Mouse (Mus musculus) embryo, embryonic 10.5 days (tissue): ENCODE data around the gene Gtf2f1.
A peak's percentile ranks its signal among the peaks of the same experiment; 100 is the strongest.

Experiments used
- DNase-seq: peaks from one replicate; pipeline ENCODE4 v3.0.0-alpha.2; 2015; ENCODE audit warnings: low spot score

Gene Gtf2f1

DNA sequence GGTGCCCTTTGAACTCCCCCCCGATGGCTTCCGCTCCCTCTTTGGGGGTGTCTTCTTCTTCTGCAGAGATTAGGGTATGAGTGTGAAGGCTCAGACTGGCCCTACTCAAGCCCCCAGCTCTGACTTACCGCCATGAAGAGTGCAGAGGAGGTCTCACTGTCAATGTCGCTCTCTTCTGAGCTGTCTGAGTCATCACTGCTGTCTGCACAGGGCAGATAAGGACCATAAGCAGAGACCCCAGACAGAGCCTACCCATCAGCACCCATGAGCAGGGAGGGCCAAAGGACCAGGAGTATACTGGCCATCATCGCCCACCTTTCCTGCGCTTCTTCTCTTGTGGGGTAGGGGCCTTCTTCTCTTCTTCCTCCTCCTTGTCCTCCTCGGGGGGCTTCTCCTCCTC is 7.1 kb downstream of the Gtf2f1 start:
- no peak for DNase-seq

DNA sequence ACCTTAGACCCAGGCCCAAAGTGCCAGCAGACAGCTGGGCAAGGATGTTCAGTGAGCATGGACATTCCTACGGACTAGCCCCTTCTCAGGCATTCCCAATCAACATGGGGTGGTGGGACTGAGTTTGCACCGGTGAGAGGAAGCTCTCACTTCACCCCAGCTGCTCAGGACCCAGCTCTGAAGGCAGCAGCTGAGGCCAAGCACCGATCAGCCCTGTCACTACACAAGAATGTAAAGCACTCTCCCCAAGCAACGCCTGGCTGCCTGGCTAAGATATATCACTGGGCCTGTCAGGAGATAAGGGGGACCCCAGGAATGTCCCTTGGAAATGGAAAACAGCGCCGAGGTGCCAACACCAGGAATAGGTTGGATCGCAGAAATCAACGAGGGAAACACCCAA is 9.9 kb downstream of the Gtf2f1 start:
- no peak for DNase-seq

DNA sequence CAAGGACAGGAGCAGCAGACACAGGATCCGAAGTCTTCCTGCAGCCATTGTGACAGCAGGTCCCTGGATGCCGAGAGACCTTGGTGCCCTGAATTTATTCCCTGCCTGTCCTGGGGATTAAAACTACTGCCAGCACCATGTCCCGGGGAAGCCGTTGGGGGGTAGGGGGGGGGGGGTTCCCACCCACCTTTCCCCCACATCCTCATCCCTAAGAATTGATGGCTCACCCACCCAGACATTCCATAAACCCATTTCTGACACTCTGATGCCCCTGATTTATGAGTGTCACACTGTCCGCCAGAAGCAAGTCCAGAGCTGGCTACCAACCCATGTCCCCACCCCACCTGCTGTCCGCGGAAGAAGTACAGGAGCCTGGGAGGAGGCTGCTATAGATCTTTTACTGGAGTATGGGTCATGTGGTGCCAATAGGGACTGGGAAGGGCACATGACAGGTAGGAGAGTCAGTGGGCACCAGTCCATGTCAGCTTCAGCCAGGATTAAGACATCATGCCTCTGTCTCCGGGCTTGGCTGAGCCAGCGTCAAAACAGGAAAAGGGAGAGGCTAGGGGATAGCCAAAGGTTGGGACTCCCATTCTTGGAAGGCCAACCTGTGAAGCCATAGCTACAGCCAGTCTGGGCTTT is 11.0 kb downstream of the Gtf2f1 start, which contains the start of gene Pspn:
Pspn (minus strand) TSS at position 51 of the 642 bp plus-strand sequence.
- no peak for DNase-seq

DNA sequence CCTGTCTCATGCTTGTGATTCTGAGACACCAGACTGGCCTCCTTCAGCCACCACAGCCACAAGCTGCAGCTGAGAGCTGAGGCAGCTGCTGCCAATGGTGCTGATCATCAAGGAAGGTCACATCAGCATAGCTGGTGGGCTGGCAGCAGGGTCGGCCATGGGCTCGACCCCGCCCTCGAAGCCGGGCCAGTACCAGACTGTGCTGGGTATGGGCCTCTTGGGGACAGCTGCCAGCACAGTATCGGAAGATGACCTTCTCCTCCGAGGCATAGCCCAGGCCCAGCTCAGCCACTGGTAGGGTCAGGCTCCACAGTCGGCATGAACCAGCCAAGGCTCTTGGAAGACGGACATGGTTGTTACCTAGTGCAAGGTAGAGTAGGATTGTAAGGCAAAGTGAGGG is 11.7 kb downstream of the Gtf2f1 start:
- no peak for DNase-seq

DNA sequence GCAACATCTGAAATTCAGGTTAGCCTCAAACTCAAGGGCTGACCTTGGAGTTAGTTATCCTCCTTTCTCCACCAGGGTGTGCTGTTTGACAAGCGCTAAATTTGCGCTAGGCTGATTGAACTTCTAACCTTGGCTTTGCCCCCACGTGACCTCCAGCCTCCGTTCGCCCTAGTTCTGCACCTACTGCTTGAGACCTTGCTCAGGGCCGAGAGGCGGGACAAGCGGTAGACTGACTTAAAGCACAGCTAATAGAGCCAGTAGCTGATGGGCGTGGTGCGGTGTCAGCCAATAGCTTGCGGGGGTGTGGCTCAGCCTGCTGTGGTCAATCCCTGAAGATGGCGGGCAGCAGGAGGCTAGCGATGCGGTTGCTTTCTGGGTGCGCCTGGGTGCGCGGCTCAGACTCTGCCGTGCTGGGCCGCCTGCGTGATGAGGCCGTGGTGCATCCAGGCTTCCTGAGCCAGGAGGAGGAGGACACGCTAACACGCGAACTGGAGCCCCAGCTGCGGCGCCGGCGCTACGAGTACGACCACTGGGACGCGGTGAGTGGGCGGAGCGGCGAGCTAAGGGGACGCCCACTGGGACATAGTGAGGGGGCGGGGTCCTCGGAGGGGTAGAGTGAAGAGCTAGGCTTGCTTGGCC is 13.9 kb downstream of the Gtf2f1 start, which contains the start of gene Alkbh7:
Alkbh7 (plus strand) TSS at position 311 of the 639 bp plus-strand sequence.
- DNase-seq: peak; percentile 99

DNA sequence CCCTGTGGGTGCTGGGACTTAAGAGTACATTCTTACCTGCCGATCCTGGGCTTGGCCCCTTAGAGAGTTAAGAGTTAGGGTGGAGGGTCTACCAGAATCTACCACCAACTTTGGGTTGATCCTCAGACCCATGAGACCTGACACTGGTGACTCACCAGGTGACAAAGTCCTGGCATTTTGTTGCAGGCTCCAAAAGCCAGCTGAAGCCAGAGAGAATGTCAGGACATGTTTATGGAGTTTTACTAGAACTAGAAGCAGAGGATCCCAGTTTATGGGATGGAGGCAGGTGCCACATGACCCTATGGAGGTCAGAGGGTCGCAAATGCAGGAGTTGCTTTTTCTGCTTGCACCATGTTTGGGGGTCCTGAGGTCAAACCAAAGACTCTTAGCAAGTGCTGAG is 14.6 kb downstream of the Gtf2f1 start:
- DNase-seq: no peak

DNA sequence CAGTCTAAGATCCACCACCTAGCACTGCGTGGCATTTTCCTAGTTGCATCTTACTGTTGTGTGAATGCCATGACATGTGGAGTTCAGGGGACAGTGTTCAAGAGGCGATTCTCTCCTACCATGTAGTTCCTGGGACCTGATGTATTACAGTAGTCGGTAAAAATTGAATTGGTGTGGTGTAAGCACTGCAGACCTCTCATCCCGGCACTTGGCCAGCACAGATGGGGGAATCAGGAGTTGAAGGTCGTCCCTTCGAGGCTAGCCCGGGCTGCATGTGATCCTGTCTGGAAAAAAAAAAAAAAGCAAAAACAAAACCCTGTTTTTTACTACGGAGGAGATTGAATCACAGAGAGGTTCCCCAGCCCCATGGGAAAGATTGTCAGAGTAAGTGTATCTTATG is 16.0 kb downstream of the Gtf2f1 start:
- no peak for DNase-seq

DNA sequence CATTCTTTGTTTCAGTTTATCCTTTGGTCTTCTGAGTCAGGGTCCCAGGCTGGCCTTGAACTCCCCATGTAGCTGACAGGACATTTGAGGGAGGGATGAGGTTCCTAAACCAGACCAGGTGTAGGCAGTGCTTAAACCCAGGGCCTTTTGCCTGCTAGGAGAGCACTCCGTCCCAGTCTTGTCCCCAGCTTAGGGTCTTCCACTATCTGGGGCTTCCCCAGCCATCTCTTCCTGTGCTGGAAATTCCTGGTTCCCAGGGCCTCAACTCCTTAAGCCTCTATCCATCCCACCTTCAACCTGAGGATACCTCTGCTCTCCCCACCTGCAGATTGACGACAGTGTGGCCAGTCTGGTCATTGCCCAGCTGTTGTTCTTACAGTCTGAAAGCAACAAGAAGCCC is 20.1 kb downstream of the Gtf2f1 start:
- no peak for DNase-seq

DNA sequence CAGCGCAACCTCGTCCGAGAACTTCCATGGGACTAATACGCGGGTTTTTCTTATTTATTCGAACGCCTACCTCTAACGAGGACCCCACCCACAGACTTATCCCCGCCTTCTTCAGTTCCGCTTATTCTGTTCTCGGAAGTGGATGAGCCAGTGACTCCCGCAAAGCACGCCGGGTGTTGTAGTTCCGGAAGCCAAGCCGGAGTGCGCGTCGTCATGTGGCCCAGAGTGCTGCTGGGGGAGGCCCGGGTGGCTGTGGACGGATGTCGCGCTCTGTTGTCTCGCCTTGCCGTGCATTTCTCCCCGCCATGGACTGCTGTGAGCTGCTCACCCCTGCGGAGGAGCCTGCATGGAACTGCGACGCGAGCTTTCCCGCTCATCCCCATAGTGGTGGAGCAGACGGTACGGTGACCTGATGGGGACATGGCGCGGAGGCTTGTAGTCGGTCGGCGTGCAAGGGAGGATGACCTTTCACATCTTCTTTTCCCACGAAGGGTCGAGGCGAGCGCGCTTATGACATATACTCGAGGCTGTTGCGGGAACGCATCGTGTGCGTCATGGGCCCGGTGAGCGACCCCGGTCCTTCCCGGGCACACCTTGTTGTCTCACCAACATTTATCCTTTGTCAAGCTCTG is 20.9 kb downstream of the Gtf2f1 start, which contains the start of gene Clpp:
Clpp (plus strand) TSS at position 191 of the 632 bp plus-strand sequence.
- peak; percentile 97 for DNase-seq

DNA sequence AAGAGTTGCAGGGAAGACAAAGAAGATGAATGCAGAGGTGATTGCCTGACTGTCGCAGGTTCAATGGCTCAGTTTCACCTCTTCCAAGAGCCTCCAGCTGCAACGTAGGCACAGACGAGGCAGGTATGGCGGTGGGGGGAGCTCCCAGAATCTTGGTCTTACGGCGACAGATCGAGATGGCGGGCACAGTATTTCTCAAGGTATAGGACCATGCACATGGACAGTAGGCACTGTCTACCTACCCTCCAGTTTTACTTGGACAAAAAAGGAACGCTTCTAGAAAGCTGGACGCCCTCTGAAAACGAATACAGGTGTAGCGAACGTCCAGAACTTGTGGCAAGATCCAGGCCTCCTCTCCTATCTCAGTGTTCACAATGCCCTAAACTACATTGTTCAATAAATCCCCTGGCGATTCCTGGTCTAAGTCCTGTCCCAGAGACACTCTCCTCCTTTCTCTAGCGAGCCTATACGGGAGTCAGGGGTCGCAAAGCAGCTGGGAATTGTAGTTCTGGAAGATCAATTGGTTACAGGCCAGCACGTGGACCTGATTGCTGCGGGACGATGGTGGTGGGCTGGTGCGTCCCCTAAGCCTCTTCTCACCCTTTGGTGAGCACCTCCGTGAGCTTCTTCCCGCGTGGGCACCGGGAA is 21.5 kb downstream of the Gtf2f1 start:
- DNase-seq: peak; percentile 94

DNA sequence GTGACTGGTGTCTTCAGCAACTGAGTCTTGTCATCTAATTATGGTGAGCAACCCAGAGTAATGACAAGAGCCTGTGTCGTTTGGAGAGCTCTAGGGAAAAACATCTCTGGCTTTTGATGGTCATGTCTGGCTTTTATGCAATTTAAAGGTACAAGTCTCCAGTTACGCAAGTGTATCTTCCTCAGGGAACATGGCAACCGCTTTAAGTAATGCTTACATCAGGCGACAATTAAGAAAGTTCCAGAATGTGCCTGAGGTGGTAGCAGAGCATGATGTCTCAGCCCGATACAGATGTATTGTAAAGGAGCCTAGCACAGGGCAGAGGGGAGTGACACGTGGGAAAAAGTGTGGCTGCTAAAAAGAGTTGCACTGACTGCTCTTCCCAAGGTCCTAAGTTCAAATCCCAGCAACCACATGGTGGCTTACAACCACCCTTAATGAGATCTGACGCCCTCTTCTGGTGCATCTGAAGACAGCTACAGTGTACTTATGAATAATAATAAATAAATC is 22.1 kb downstream of the Gtf2f1 start:
- no peak for DNase-seq

DNA sequence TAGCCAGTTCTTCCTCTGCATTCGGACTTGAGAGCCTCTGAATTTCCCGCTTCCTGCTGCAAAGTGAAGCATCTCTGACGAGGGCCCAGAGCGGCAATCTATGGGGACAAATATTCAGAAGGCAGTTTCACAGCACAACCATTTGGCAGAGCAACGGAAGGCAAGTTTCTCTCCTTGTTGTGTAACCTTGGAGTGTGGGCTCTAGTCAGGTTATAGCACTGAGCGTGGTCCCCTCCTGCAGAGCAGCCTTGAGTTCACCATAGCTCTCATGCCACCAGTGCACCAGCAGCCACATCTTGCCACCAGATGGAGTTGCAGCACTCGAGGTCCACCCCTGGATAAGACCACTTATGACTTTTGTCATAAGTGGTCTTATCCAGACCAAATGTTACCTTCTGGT is 22.6 kb downstream of the Gtf2f1 start:
- DNase-seq: no peak

DNA sequence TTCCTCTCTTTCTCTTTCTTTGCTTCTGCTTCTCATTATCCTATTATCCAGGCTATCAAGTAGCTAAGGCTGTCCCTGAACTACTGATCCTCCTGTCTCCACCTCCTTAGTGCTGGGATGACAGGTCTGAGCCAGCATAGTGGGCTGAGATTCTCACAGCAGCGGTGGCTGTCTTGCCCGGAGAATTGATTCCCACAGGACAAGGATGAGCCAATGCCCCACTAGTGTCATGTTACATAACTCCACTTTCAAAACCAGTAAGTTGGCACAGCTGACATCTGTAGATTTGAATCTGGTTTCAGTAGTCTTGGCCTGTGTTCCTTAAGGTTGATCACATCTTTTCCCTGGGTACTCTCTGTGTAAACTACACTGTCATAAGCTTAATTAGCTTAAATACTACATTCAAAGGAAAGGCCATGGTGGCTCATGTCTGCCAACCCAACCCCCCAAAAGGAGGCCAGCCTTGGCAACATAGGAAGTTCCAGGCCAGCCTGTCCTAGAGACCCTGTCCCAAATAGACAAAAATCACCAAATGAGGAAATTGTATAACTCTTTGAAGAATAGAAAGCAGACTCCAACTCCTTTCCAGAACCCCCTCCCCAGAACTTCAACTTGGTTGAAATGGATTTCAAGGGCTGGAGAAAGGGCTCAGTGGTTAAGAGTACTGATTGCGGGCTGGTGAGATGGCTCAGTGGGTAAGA is 24.8 kb downstream of the Gtf2f1 start:
- DNase-seq: no peak

DNA sequence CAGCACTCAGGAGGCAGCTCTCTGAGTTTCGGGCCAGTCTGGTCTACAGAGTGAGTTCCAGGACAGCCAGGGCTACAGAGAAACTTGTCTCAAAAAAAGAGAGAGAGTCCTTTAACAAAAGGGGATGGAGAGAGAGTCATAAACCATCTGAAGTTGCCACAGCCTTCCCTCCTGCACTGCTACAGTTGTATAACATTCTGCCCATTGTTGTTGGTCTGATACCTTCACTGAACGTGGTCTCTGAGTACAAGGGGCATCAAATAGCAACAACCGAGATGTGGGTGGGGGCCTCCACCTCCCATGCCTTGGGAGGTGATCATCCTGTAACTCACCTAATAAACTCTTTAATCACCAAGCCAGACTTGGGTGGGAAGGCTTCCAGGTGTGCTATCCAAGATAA is 25.4 kb downstream of the Gtf2f1 start:
- no peak for DNase-seq

DNA sequence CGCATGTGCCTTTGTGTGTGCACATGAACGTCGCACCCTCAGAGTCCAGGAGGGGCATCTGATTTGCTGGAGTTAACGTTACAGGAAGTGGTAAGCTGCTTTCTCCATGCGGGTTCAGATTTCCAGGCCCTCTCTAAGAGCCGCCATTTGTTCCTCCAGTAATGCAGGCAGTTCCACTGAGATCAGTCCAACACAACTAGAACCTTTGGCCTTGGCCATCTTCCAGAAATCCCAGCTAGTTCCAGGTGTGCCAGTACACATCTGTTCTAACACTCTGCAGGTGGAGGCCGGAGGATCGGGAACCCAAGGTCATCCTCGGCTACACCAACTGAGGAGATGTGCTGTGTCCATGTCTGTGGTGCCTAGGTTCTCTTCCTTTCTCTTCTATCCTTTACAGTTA is 26.2 kb downstream of the Gtf2f1 start:
- no peak for DNase-seq

DNA sequence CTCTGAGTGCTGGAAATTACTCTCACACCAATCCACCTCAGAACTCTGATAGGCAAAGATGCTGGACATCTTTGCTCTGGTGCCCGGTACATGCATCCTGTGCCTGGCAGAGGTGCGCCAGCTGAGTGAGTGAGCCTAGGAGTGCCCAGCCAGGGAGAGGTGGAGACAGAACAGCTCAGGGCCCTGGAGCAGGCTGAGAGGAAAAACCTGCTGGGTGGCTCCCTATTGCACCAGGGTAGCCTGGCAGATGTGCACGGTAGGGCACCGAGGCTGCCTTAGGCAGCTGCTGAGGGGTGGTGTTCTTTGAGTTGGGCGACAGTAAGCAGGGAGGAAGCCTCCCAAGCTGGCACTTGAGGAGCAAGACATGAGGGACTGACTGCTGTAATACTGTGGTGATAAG is 29.1 kb downstream of the Gtf2f1 start, which contains the start of gene Acer1:
Acer1 (minus strand) TSS at position 114 of the 400 bp plus-strand sequence.
- DNase-seq: no peak

DNA sequence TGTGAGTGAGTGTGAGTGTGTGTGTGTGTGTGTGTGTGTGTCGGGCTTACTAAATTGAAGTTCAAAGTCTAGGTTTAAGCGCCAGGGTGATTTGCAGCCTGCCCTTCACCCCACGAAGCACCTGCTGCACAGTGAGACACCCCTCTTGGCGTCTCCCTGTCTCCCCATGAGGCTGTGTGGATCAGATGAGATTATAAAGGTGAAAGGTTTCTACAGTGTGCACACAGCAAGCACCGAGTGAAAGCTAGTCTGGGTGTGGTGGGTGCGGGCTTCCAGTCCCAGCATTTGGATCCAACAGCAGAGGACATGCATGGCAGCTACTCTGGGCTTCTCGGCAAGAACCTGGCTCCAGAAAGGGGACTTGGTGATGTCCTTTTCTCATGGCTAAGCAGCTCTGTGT is 30.0 kb downstream of the Gtf2f1 start:
- no peak for DNase-seq

DNA sequence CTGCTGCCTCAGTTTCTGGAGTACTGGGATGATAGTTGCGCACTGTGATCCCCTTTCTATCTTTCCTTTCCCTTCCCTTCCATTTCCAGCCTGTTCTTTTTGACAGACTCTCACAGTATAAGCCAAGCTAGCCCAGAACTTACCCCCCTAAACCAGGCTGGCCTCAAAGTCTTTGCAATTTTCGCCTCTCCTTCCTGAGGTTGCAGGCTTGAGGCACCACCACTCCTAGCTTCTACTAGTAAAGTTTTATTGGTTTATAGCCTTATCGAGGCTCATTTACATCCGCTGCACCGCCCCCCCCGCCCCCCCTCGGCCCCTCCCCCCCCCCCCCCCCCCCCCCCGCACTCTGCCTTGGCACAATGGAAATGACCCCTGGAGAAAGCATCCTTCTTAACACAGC is 31.6 kb downstream of the Gtf2f1 start:
- no peak for DNase-seq

DNA sequence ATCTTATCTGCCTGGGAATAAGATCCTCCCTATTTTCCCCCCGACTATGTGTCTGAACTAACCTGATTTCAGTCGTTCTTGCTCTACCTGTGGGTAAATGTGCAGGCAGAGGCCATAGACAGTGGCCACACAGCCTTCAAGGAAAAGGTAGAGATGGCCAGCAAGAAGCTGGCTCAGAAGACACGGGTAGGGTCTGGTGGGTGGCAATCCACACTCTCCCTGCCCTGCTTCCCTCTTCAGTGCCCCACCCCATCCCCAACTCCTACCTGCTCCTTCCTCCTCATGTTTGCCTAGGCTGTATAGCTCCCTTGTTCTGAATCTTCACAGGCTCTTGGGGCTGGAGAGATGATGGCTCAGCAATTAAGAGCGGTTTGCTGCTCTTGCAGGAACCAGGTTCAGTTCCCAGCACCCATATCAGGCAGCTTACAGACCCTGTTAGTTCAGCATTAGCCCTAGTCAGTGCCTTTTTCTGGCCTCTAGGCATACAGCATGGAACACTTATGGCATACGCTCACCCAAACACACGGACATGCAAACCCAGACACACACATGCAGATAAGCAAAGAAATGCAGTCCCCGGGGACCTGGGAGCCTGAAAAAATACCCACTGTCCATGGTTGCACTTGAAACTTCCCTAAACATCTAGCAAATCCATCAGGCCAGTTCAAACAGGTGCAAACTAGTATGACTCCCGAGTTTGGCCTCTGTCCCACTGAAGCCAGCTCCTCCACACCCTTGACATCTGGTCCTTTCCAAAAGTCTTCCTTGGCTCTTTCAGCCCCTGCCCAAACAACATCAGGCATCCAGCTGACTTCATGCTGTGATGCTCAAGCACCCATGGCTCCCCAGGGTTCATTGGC is 34.3 kb downstream of the Gtf2f1 start:
- DNase-seq: no peak

DNA sequence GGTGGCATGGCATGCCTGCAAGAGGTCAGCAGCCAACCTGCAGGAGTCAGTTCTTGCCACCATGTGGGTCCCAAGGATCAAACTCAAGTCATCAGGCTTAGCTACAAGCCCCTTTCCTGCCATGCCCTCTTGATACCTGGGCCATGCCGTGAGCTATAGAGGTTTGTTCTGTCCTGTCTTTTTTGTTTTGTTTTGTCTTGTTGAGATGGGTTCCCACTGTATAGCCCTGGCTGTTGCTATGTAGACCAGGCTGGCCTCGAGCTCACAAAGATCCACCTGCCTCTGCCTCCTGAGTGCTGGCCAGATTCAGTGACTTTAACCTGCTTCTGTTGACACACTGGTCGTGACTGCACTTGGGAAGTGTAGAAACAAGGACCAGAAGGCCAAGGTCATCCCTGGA is 35.7 kb downstream of the Gtf2f1 start:
- no peak for DNase-seq

DNA sequence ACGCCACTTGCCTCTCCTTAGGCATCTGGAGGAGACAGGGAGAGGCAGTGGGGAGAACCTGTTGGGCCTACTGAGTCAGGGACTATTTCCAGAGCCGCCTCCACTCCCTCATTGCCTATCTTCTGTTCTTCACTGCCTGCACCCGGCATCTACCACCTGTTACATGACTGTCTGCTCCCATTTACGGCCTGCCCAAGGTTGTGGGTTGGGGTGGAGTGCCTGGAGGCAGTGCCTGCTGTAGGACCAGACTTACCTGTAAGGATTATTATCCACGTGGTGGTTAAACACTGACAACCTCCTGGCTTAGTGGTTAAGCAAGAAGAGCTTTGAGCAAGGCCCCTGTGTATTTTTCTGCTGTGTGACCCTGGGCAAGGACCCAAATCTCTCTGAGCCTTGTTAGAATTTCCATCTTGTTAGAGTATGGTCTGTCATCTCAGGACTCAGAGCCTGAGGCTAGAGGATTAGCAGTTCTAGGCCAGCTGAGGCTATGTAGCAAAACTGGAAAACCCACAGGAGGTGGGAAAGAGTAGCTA is 36.3 kb downstream of the Gtf2f1 start:
- no peak for DNase-seq
